Comparison of ENCODE assay signal across 8 mouse cellular contexts in the genomic region with DNA sequence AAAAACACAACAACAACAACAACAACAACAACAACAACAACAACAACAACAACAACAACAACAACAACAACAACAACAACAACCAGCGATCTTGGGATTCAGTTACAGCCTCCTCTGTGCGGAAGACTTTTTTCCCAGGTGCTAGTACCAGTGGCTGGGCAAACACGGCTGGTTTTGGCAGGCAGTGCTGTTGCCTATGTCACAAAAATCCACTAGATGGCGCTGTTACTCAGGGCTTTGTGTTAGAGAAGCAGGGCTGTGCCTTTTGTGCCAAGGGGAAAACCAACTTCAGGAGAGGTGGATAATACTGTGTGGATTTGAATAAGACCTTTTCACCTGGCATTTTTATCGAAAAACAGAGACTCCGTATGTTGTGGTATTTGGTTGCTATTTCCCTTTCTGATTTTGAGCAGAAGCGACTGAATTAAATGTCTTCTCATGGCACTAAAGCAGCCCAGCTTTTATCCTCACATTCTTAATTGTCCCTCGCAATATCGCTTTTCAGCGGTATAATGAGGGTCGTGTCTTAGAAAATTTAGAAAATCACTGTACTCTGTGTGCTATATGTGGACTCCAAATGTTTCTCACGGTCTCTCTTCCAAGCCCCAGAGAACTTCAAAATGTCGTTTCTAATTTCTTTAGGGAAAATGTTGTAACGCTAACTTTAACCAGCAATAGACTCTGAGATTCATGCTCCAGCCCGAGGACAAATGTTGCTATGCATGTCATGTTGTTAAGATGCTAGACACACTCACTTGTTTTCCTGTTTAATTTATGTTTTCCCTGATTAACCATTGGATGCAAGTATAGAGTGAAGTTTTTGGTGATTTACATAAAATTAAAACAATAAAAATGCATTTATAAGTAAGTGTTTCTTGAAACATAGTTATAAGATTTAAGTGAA.
DNase-seq lines count a peak whose midpoint lies in the region; ATAC-seq lines count a peak whose summit lies in the region.

No protein-coding gene starts in this region.

- peak; percentile 44 for DNase-seq in adrenal gland, postnatal 25 days
- peak; percentile 80 for DNase-seq in kidney, postnatal 10 days
- DNase-seq in liver, embryonic 11.5 days (ENCODE audit: low spot score), result peak; percentile 40
- peak; percentile 36 for DNase-seq in thymus, postnatal 4 days

- H3K36me3 ChIP-seq in embryonic facial prominence, embryonic 12.5 days, result no peaks in the 10 kb centered on the region
- no peaks in the 10 kb centered on the region for H3K36me3 ChIP-seq in heart, embryonic 14.5 days (ENCODE audit: control insufficient read depth, insufficient read depth, low read length)
- H3K36me3 ChIP-seq in liver, embryonic 11.5 days (ENCODE audit: control insufficient read depth, insufficient read depth, low read length), result no peaks in the 10 kb centered on the region
- H3K36me3 ChIP-seq in neural tube, embryonic 14.5 days (ENCODE audit: control insufficient read depth, insufficient read depth, low read length), result no peaks in the 10 kb centered on the region

- H3K9me3 ChIP-seq in embryonic facial prominence, embryonic 12.5 days, result no peaks in the 10 kb centered on the region
- H3K9me3 ChIP-seq in heart, embryonic 14.5 days (ENCODE audit: control insufficient read depth, low read length), result no peaks in the 10 kb centered on the region
- no peaks in the 10 kb centered on the region for H3K9me3 ChIP-seq in liver, embryonic 11.5 days (ENCODE audit: control insufficient read depth, low read length)
- H3K9me3 ChIP-seq in neural tube, embryonic 14.5 days (ENCODE audit: control insufficient read depth, low read length), result no peaks in the 10 kb centered on the region

- ATAC-seq in CD4-positive, CD25-positive, alpha-beta regulatory T cell, adult 4 months, result peak; percentile 69
- ATAC-seq in embryonic facial prominence, embryonic 12.5 days (ENCODE audit: insufficient number of reproducible peaks, insufficient read depth, low FRiP score, low TSS enrichment), result peak; percentile 80
- ATAC-seq in heart, embryonic 14.5 days (ENCODE audit: insufficient number of reproducible peaks, insufficient read depth, low FRiP score, low read depth), result peak; percentile 31; the same call in 1 of the 2 replicates
- peak; percentile 49; the same call in 1 of the 2 replicates for ATAC-seq in liver, embryonic 11.5 days (replicated peaks; ENCODE audit: low FRiP score)
- peak; percentile 94 for ATAC-seq in neural tube, embryonic 14.5 days (ENCODE audit: low read depth)

- 29% methylated on average over 15 of the region's 15 CpGs for WGBS in embryonic facial prominence, embryonic 12.5 days
- 48% methylated on average over 15 of the region's 15 CpGs for WGBS in heart, embryonic 14.5 days
- 50% methylated on average over 15 of the region's 15 CpGs for WGBS in liver, embryonic 11.5 days
- WGBS in neural tube, embryonic 14.5 days, result 38% methylated on average over 15 of the region's 15 CpGs

- no peak overlapping the region for H3K9ac ChIP-seq in embryonic facial prominence, embryonic 12.5 days
- no peak overlapping the region for H3K9ac ChIP-seq in heart, embryonic 14.5 days (ENCODE audit: low read length)
- no peak overlapping the region for H3K9ac ChIP-seq in liver, embryonic 11.5 days (ENCODE audit: low read depth, low read length)
- no peak overlapping the region for H3K9ac ChIP-seq in neural tube, embryonic 14.5 days (replicated peaks; ENCODE audit: low read depth, low read length)

- no peak overlapping the region for H3K4me3 ChIP-seq in embryonic facial prominence, embryonic 12.5 days
- no peak overlapping the region for H3K4me3 ChIP-seq in heart, embryonic 14.5 days (ENCODE audit: control insufficient read depth in 1 of 2, insufficient read depth in 1 of 2, low read depth in 1 of 2, low read length in 2 of 2)
- no peak overlapping the region for H3K4me3 ChIP-seq in liver, embryonic 11.5 days (ENCODE audit: low read depth, low read length)
- no peak overlapping the region for H3K4me3 ChIP-seq in neural tube, embryonic 14.5 days (ENCODE audit: low read depth, low read length)

- H3K4me1 ChIP-seq in embryonic facial prominence, embryonic 12.5 days, result no peaks in the 10 kb centered on the region
- H3K4me1 ChIP-seq in heart, embryonic 14.5 days (ENCODE audit: control insufficient read depth in 2 of 2, insufficient read depth in 2 of 2, low read length in 2 of 2), result peaks cover 7 to 13% of the 10 kb centered on the region in 2 experiments
- H3K4me1 ChIP-seq in liver, embryonic 11.5 days (replicated peaks; ENCODE audit: control insufficient read depth, insufficient read depth, low read length), result no peaks in the 10 kb centered on the region
- H3K4me1 ChIP-seq in neural tube, embryonic 14.5 days (ENCODE audit: control insufficient read depth, insufficient read depth, low read length), result no peaks in the 10 kb centered on the region

- H3K4me2 ChIP-seq in embryonic facial prominence, embryonic 12.5 days (replicated peaks), result peak overlapping the region; percentile 16; the same call in 1 of the 2 replicates
- no peak overlapping the region for H3K4me2 ChIP-seq in heart, embryonic 14.5 days (ENCODE audit: low read length)
- no peak overlapping the region for H3K4me2 ChIP-seq in liver, embryonic 11.5 days
- H3K4me2 ChIP-seq in neural tube, embryonic 14.5 days (ENCODE audit: low read depth, low read length), result peak overlapping the region; percentile 21

- no peaks in the 10 kb centered on the region for H3K27me3 ChIP-seq in embryonic facial prominence, embryonic 12.5 days
- H3K27me3 ChIP-seq in heart, embryonic 14.5 days (ENCODE audit: control insufficient read depth, insufficient read depth, low read length), result no peaks in the 10 kb centered on the region
- no peaks in the 10 kb centered on the region for H3K27me3 ChIP-seq in liver, embryonic 11.5 days (replicated peaks; ENCODE audit: control insufficient read depth, insufficient read depth, low read length)
- H3K27me3 ChIP-seq in neural tube, embryonic 14.5 days (ENCODE audit: control insufficient read depth, insufficient read depth, low read length), result no peaks in the 10 kb centered on the region

- no peak overlapping the region for H3K27ac ChIP-seq in embryonic facial prominence, embryonic 12.5 days
- H3K27ac ChIP-seq in heart, embryonic 14.5 days (replicated peaks in 1 of 2; ENCODE audit: control insufficient read depth in 1 of 2, insufficient read depth in 1 of 2, low read depth in 2 of 2, low read length in 2 of 2), result no peak overlapping the region
- H3K27ac ChIP-seq in liver, embryonic 11.5 days (ENCODE audit: low read depth, low read length), result no peak overlapping the region
- H3K27ac ChIP-seq in neural tube, embryonic 14.5 days (ENCODE audit: low read depth, low read length), result no peak overlapping the region

Comparison
In these comparisons a context has a peak if more than half of its experiments do, and no peak if none do; other contexts are left out.
1. ATAC-seq: peak in every context shown above with its lines; median percentile 94 in neural tube, embryonic 14.5 days; 80 in embryonic facial prominence, embryonic 12.5 days; 69 in CD4-positive, CD25-positive, alpha-beta regulatory T cell, adult 4 months; 49 in liver, embryonic 11.5 days; 31 in heart, embryonic 14.5 days.
2. H3K4me2 ChIP-seq: peak in embryonic facial prominence, embryonic 12.5 days (single experiment) and neural tube, embryonic 14.5 days (single experiment); none in heart, embryonic 14.5 days (single experiment) and liver, embryonic 11.5 days (single experiment).
3. Peak in every context shown above with its lines, with median percentiles within 50 percentile points of each other: DNase-seq.